Mouse (Mus musculus) WW6 (cell line): ENCODE results near the gene Tchh.

Experiments
- DNase-seq: peaks from one replicate; pipeline ENCODE4 v3.0.0-alpha.2; 2013; ENCODE audit warnings: low read depth, low spot score

Tchh gene

DNA sequence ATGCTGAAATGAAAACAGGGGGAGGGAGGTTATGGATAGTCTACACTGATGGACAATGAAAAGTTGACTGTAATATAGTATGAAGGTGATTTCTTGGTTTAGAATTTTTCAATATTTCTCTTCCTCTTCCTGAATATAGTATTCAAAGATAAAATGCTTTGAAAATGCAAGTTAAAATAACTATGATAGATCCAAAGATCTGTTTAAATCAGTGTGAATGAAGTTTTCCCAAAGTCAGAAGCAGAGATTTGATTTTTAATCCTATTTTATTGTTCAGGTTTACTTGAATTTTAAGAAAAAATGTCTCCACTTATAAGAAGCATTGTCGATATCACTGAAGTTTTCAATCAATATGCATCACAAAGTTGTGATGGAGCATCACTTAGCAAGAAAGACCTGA, at the start of gene Tchh:
Gene Tchh, plus strand, starts transcription at position 301 of the 400 bp plus-strand sequence.
- no peak for DNase-seq

DNA sequence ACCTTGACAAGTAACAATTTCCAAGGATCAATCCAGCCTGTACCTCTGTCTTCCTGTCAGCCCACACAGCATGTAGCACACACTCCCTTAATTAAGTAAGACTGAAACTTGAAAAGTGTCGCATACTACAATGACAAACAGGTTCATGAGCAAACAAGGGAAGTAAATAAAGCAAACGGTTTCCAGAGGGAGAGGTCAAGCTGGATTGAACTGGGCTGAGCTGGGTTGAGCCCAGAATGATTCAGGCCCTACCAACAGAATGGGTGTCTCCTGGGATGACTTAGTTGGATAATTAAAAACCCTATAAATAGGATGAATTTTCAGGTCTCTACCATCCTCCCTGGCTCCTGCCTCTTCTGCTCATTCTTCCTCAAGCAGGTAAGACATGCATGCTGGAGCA, 48.8 kb upstream of the Tchh start, which contains the start of gene Rptn:
Gene Rptn, plus strand, starts transcription at position 334 of the 400 bp plus-strand sequence.
- no peak for DNase-seq

DNA sequence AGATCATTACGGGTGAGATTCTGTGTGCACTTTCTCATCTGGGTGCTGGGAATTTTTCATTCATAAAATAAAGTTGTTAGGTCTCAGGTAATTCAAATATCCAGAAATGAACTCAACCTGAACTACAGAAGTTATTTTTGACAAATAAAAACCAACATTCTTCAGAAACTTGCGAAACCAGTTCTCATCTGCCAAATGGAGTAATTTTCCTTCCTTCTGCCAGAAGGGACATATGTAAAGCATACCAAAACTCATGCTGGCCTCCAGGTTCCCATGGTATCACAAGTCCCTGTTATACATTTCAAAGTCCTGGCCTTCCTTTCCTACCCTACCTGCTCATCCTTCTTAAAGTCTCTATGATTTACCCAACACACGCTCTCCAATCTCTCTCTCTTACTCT, 38.2 kb upstream of the Tchh start:
- no peak for DNase-seq

DNA sequence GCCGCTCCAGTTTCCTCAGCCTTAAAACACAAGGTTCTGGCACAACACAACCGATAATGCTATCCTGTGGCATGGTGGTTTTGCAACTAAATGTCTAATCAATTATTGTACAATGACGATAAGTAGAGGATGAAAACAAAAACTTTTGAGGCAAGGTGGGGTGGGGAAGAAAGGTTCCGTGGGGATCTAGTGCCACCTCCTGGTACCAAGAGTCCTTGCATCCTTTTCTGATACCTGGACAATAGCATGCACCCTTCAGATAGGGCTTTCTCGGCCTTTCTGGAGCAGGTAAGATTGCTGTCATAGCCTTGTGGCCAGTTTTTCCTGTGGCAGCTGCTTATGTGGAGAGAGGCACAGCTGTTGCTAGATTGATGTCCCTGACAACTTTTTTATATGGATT, 35.1 kb upstream of the Tchh start:
- no peak for DNase-seq

DNA sequence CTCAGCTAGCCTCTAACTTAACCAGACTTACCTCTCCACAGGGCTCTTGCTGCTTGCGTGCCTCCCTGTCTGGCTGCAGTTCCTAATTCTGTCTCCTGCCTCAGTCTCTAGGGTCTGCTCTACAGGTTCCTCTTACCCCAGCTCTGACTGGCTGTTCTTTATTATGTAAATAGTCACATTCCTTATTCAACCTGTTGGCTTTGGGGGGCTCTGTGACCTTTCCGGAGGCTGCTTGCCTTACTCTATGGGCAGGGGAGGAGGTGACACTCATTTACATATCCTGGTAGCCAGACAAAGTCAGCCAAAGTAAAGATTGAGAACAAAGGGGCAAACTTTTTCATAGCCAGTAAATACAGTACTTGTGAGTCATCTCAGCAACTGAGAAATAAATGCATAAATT, 30.2 kb upstream of the Tchh start:
- peak; percentile 47 for DNase-seq

DNA sequence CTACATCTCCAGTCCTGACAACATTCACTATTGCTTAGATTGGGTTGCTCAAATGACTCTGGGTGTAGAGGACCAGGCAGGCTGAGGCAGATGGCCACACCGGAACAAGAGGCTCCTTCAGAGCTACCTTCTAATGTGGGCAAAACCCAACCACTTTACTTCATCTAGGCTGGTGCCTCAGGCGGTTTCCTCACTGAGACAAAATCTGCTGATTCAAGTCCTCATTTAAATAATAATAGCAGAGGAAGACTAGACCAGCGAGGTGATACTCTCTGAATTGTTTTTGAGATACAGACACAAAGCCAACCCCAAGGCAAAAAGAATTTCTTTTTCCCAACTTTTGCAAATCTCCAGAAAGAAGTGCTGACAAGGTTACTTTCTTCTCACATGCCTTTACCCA, 10.5 kb upstream of the Tchh start:
- DNase-seq = no peak

DNA sequence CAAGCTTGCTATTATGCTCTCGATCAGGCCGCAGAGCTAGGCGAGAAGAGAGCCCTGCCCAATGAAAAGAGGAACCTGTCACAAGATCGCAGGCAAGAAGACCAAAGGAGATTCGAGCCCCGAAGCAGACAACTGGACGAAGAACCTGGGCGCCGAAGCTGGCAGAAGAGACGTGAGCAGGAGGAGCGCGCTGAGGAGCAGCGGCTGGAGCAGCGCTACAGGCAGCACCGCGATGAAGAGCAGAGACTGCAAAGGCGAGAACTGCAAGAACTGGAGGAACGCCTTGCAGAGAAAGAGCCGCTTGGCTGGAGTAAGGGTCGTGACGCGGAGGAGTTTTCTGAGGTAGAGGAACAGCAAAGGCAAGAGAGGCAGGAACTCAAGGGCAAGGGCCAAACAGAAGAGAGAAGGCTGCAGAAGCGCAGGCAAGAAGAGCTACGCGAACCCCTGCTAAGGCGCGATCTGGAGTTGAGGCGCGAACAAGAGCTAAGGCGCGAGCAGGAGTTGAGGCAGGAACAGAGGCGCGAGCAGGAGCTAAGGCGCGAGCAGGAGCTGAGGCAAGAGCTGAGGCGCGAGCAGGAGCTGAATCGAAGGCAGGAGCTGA, 1.5 kb downstream of the Tchh start:
- peak; percentile 56 for DNase-seq

DNA sequence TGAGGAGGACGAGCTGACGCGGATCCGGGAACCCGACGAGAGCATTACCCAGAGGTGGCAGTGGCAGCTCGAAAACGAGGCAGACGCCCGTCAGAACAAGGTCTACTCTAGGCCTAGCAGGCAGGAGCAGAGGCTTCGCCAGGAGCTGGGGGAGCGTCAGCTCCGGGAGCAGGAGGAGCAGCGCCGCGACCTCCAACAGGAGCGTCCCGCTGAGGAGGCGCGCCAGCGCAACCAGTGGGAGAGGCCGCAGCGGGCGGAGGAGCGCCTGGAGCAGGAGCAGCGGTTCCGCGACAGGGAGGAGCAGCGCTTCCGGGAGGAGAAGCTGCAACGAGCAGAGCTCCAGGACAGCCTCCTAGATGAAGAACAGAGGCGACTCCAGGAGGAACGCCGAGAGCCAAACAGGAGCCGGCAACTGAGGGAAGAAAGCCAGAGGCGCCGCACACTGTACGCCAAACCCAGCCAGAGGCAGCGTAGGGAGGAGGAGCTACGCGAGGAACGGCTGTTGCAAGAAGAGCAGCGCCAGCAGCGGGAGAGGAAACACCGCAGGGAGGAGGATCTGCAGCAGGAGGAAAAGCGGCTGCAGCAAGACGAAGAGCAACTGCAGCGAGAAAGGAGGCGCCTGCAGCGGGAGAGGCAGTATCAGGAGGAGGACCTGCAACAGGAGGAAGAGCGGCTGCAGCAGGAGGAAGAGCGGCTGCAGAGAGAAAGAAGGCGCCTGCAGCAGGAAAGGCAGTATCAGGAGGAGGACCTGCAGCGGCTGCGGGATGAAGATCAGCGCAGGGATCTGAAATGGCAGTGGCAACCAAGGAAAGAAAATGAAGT, 2.4 kb downstream of the Tchh start:
- peak; percentile 58 for DNase-seq

DNA sequence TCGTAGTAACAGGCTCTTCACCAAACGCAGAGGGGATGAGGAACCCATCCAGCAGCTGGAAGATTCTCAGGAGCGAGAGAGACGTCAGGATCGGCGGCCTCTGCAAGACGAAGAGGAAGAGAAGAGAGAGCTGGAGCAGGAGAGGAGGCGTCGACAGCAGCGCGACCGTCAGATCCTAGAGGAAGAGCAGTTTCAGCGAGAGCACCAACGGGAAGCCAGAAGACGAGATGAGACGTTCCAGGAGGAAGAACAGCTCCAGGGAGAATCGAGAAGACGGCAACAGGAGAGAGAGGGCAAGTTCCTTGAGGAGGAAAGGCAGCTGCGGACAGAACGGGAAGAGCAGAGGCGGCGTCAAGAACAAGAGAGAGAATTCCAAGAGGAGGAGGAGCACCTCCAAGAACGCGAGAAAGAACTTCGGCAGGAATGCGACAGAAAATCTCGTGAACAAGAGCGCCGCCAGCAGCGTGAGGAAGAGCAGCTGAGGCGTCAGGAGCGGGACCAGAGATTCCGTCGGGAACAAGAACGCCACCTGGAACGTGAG, 3.1 kb downstream of the Tchh start:
- peak; percentile 26 for DNase-seq

DNA sequence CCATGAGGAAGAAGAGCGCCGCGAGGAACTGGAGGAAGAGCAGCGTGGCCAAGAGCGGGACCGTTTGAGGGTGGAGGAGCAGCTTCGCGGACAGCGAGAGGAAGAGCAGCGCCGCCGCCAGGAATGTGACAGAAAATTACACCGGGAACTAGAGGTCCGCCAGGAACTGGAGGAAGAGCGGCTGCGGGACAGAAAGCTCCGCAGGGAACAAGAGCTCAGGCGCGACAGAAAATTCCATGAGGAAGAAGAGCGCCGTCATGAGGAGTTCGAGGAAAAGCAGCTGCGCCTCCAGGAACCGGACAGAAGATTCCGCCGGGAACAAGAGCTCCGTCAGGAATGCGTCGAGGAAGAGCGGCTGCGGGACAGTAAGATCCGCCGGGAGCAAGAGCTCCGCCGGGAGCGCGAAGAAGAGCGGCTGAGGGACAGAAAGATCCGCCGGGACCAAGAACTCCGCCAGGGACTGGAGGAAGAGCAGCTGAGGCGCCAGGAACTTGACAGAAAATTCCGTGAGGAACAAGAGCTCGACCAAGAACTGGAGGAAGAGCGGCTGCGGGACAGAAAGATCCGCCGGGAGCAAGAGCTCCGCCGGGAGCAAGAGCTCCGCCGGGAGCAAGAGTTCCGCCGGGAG, 4.1 kb downstream of the Tchh start:
- DNase-seq = peak; percentile 26

DNA sequence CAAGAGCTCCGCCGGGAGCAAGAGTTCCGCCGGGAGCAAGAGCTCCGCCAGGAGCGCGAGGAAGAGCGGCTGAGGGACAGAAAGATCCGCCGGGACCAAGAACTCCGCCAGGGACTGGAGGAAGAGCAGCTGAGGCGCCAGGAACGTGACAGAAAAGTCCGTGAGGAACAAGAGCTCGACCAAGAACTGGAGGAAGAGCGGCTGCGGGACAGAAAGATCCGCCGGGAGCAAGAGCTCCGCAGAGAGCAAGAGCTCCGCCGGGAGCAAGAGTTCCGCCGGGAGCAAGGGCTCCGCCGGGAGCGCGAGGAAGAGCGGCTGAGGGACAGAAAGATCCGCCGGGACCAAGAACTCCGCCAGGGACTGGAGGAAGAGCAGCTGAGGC, 4.6 kb downstream of the Tchh start:
- DNase-seq = peak; percentile 16

DNA sequence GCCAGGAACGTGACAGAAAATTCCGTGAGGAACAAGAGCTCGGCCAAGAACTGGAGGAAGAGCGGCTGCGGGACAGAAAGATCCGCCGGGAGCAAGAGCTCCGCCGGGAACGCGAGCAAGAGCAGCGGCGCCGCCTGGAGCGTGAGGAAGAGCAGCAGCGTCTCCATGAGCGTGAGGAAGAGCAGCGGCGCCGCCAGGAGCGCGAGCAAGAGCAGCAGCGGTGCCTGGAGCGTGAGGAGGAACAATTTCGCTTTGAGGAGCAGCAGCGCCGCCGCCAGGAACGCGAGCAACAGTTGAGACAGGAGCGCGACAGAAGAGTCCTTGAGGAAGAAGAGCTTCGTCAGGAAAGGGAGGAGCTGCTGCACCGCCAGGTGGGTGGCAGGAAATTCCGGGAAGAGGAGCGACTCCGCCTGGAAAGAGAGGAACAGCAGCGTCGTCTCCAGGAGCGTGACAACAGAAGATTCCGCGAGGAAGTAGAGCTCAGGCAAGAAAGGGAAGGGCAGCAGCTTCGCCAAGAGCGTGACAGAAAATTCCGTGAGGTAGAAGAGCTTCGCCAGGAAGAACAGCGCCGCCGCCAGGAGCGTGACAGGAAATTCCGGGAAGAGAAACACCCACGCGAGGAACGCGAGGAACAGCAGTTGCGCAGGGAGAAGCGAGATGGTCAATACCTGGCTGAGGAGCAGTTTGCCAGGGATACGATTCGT, 5.2 kb downstream of the Tchh start:
- peak; percentile 69 for DNase-seq

DNA sequence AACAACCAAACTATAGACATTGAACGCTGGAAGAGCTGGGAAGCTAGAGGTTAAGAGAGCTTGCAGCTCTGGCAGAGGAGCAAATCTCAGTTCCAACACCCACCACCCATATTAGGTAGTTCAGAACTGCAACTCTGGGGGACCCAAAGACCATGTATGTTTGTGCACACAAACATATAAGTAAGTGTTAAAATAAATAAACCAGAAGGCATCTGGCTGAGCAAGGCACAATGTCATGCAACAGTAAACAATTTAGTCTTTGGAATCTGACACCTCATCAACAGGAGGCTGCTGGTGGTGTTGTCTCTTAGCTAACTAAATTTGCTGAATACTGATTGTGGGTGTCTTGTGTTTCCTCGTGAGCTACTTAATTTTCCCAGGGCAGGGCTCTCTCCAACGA, 24.4 kb downstream of the Tchh start:
- no peak for DNase-seq

DNA sequence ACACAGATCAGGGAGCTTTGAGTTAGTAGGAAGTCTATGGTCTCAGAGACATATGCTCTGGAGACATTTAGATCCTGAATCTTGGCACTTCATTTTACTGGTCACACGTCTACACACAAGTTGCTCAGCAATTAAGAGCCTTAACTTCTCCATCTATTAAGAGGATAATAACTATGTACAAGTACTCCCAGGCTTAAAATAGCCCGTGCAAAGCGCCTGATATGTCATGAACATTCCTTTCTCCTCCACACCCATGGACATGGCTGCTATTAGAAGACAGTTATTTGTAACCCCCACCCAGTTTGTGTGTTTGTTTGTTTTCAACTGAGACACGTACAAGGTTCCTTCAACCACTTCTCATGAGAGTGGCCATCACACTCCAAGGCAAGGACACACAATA, 25.0 kb downstream of the Tchh start:
- DNase-seq = no peak

DNA sequence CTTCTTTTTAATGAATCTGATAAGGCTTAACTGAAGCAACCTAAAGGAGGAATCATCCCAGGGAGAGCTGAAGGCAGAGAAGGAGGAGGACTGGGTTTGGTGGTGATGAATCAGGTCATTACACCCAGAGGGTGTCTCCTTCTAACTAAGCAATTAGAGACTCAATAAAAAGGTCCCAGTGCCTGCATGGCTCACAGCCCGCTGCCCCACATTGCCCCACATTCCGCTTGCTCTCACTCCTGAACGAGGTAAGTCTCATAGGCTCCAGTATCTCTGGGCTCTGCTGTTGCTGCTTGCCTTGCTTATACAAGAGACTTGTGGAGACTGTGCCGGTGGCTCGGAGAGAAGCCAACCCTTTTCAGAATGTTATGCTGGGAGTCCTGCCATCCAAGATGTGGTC, 26.4 kb downstream of the Tchh start, which contains the start of gene Tchhl1:
Gene Tchhl1, plus strand, starts transcription at position 194 of the 400 bp plus-strand sequence.
- DNase-seq = no peak

DNA sequence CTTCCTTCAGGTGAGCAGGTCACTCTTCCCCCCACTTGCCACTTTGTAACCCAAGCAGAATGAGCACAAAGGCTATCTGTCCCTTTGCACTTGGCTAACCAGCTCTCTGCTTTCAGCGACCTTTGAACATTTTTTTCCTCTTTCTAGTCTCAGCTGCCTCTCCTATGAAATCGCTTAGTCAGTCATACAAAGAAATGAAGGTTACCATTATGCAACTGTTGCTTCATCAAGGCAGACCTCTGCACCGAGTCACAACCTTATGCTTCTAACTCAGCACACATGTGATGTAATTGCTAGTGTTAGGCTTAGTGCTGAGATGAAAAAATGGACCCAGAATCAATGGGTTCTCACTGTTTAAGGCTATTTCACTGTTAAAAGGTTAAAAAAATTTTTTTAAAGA, 27.5 kb downstream of the Tchh start:
- DNase-seq = no peak

DNA sequence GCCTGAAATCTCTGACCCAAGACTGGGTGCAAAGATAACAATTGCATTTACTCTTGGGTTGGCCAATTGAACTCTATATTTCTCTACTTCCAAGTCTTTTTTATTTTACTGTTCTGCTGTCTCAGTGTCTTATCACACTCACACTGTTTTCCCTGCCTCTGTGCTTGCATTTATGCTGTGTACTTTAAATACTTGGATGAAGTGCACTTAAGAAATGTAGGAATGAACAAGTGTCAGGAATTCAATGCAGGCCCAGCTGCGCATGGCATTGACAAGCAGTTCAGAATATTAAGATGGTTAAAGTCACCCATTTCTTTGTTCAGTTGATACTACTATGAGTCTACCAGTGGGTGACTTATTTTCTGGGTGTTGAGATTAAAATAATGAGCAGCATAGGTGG, 37.9 kb downstream of the Tchh start:
- no peak for DNase-seq

DNA sequence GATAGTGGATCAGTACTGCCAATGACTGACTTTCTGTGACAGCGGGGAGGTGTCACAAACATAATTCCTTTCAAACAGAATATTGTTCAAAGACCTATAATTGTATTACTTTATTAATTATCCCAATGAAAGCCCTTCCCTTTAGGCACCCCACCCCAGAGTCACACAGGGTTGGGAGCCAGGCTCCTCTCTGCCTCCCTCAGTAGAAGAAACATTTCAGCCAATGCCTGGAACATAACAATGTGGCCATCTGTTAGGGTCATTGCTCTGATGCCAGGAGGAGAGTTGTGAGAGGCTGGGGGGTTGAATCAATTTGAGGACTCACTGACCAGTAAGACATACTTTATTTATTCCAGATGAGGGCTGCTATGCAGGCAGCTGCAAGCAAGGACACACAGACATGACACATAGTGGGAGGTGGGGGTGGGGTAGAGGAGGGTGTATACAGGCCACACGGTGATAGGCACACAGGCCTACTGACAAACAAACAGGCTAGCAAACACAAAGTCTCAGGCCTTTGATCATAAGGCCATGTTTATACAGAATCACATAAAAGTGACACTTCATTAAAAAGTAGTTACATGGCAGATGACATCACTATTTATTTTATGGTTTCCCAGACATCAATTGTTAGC, 40.0 kb downstream of the Tchh start:
- no peak for DNase-seq

DNA sequence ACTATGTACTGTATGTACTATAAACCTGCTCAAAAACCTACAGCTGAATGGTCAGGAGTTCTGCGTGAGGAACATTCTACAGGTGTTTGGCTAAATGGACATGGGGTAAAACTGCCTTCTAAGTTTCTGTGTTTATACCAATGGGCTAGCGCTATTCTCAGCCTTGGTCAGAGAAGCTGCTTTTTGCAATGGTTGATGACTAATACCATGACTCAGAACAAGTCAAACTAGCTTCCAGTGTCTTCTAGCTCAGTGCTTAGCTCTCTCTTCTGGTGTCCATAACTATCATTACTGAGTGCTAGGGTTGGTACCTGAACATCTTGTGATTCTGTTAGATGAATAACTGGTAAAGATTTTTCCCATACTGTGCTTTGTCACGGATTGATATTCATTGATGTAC, 43.5 kb downstream of the Tchh start:
- DNase-seq = no peak

DNA sequence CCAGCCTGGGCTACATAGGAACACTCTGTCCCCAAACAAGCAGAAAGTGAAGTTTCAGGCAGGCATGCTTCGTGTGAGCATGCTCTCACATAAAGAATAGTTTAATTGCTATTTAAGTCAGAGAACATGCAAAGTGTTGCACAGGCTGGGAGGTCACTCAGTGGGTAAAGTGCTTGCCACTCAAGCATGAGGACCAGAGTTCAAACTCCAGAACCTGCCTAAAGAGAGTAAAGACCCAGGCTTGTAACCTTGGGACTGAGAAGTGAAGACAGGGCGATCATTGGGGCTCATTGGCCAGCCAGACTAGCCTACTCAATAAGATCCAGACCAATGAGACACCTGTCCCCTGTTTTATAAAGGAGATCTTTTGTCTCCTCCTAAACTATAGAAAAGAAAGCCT, 46.4 kb downstream of the Tchh start:
- DNase-seq = no peak

DNA sequence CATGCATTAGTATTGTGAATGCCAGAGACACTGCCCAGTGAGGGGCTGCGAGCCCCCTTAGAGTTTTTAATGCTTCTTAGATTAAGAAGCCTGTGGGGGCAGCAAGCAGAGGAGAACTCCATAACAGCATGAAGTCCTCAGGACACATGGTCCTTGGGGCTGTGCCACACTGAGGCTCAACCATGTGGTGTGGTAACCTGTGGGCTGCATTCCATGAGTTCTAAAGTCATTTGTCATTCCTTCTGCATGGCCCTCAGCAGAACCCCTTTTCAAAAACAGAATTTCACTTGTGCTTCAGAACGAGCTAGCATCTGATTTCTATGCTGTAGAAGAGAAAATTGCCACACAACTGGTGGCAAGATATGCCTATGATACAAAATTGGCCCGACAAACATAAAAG, 50.0 kb downstream of the Tchh start:
- DNase-seq = no peak
